Mouse (Mus musculus): Measurements from ENCODE around the gene Wipf1.

- TF ChIP-seq CTCF (IDR thresholded peaks at IDR 0.05; ENCODE audit: low read depth, low read length), result no peak
- TF ChIP-seq GATA1 (IDR thresholded peaks at IDR 0.05; ENCODE audit: borderline replicate concordance, low read length), result no peak
These were observed 7.8 kb downstream of the Wipf1 start for GRCm38 (mm10) chr2:73521737-73522136.

All from G1E (cell line).